Mouse (Mus musculus) megakaryocyte, embryonic 14.5 days (primary cell): ENCODE measurements at regions not wholly inside any gene's neighbourhood (a gene's known extent, or its start where the extent isn't known, plus 50 kb on each side); places are given as distances from the start of the nearest gene placed in this dataset.

Experiments used
- FLI1 ChIP-seq: IDR thresholded peaks from 2 replicates; pipeline ENCODE4 v1.6.1; 2012; ENCODE audit warnings: low read length, inconsistent platforms, mixed read lengths
- GATA1 ChIP-seq: IDR thresholded peaks from 3 replicates; pipeline ENCODE4 v1.6.1; 2012; ENCODE audit warnings: mixed read lengths, low read length, inconsistent platforms, borderline replicate concordance

DNA sequence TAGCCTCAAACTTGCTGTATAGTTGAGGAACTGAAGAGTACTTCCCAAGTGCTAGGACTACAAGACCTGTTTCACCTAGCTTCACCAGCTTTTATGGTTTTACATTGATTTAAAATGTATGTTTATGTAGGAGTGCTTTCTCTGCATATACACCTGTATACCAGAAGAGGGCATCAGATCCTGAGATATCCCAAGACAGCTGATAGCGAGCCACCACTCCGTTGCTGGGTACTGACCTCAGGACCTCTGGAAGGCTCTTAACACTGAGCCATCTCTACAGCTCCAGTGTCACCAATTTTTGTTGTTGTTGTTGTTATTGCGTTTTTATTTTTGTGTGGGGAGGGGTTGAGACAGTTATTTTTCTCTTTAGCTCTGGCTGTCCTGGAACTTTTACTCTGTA is 55.9 kb upstream of the Ddx3x start:
- TF ChIP-seq GATA1 (no peak), FLI1 (no peak)
